Mouse (Mus musculus) CD8-positive naive resting alpha-beta T cell, adult 2 months (primary cell): ENCODE results near the gene Ccdc6.

Source experiments
- DNase-seq, 2 experiments: peaks; one replicate each; pipeline ENCODE4 v3.0.0; 2022; ENCODE audit warnings: low read depth in 2 of 2, low spot score in 2 of 2

The Ccdc6 gene

DNA sequence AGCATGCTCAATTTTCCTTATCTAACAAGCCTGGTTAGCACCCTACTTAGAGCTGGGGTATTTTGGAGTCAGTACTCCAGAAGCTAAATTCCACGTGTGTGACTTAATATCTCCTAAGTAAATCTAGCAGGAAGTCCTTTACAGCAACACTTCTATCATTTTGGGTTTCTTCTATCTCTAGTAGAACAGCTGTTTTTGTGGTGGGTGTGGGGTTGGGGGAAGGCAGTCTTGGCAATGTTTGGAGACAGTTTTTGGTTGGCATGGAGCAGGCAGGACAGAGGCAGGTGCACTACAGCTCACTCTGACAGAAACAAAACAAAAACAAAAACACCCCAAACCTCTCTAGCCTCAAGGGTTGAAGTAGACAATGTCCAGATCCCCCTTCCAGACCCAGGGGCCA lies 3.1 kb upstream of the Ccdc6 start:
- DNase-seq, result no peak

DNA sequence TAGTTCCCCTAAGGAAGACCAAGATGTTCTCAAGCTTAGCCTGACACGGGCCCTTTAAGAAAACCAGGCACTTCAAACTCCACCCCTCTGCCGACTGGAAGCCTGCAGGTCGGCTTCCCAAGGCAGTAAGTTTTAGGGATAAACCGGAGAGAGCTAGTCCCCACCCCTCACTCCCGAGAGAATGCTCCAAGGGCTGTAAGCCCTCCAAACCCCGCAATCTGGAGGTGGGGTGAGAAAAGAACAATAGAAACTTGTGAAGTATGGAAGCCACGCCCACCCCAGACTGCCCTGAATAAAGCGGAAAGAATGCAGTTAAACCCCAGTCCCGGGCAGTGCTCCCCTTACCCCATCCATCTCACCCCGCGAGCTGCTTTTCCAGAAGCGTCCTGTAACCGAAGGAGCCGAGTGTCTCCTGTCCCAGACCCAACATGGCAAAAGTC lies 1.9 kb upstream of the Ccdc6 start:
- DNase-seq, result peak; percentile 15 to 46

DNA sequence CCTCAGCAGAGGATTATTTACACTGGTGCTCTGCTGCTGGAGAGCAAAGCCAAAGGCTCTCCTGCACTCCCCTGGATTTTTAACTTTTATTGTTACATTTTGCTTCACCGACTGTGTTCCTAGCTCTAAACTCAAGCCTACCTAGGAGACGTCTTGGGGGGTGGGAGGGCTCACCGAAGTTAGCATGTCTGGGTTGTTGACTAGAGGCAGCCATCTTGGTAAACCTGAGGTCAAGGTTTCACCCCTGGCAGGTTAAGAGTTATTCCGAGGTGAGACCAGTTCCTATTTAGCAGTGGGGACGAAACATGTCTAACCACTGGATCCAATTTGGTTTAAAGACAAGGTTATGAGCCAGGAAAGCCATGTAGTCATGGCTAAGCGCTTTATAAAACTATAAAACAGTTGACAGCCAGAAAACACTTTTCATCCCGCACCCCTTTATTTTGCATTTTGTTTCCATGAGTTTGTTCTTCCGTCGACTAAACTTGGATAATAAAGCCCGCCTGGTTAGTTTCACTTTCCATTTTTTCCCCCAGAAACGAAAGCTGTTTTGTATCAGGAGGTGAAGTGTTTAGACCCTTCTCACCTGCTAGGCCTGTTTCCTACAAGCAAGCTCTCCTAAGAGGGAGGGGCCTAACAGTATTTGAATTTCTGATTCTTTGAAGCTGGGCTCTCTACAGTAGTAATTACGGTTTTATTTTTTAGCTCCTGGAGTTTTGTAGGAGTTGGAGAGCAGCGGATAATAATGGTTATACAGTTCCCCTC lies 1.2 kb upstream of the Ccdc6 start:
- DNase-seq, result peak in 1 of 2 experiments; percentile 29

DNA sequence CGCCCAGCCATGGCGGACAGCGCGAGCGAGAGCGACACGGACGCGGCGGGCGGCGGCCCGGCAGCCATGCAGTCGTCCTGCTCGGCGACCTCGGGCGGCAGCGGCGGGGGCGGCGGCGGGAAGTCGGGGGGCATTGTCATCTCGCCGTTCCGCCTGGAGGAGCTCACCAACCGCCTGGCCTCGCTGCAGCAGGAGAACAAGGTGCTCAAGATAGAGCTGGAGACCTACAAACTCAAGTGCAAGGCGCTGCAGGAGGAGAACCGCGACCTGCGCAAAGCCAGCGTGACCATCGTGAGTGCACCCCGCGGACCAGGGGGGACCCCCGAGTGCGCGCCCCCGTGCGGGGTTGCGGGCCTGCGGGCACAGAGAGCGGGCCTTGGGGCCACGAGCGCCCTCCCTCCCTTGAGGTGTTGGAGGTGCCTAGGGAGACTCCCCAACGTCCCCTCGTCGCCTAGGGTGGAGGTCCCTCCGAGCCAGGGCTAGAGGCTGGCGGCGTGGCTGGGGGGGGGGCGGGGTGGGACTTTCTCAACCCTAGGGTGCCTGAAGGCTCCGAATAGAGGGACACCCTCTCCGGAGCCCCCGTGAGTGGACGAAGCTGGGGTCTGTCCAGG lies 475 bp downstream of the Ccdc6 start:
- peak; percentile 23 to 33 for DNase-seq

DNA sequence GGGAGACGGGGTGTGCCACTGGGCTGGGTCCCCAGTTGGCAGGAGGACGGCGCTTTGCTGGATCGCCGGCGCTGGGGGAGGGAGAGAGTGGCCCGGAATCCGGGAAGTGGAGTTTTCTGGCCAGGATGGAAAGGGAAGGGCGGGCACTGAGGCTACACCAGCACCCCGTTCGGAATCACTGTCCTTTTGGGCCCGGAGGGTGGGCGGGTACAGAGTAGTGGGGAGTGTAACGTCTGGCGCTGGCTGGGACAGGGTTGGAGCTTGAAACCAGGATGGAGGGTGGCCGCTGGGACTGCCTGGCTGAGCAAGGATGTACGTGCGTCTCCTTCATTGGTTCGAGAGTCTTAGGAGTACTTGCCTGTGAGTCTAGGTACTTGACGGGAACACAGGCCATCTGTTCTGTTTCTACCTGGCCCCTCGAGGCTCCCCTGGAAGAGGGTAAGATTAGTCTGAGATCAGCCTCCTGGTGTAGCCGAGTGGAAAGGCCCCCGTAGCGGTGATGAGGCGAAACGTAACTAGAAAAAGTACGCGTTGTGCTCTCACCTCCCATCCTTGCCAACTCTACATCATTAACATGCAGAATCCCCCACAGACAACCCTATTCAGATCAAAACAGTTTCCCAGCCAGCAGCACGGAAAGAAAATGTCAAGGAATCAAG lies 1.1 kb downstream of the Ccdc6 start:
- peak in 1 of 2 experiments; percentile 12 for DNase-seq

DNA sequence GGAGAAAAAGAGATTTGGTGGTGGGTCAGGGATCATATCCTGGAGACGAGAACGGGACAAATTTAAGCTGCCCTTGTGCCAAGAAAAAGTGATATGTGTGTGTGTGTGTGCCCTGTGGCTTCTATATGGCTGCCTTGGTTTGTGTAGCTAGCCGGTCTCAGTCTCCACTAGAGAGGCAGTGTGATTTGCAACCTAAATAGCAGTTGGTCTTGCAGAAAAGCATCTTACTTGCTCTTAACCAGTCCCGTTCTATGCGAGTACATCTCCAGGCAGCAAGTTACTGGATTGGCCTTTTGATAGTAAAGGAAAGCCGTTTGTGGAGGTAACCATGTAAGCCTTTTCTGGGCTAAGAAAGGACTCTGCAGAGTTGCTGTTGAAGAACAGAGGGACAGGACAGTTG lies 1.7 kb downstream of the Ccdc6 start:
- DNase-seq, result no peak

DNA sequence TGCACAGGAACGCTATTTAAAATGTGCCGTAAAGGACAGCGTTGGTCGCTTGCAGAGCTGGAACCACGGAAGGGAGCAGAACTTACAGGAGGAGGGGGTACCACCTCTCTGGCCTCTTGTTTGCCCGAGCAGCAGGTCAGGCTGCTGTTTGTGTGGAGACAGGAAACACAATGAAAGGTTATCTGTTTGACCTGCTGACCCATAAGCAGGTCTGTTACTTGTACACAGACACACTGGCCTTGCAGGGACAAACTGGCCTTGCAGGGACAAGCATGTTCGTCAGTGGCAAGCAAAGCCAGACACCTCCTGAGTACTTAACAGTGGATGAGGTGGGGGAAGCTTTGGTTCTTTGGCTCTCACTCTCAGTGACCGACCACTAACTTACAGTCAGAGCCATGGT lies 2.1 kb downstream of the Ccdc6 start:
- DNase-seq, result no peak

DNA sequence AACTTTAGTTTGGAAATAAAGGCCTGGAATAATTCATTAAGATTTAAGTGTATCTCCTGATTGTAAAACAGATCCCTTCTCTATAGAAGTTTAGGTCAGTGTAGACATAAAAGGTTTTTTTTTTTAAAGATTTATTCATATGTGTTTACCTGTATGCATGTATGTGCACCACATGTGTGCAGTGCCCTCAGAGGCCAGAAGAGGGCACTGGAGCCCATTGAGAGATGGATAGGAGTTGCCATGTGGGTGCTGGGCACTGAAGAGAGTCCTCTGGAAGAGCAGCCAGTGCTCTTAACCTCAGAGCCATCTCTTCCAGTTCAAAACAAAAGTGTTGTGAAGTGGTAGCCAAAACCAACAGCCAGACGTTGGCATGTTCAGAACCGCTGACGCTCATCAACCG lies 5.2 kb downstream of the Ccdc6 start:
- DNase-seq, result no peak

DNA sequence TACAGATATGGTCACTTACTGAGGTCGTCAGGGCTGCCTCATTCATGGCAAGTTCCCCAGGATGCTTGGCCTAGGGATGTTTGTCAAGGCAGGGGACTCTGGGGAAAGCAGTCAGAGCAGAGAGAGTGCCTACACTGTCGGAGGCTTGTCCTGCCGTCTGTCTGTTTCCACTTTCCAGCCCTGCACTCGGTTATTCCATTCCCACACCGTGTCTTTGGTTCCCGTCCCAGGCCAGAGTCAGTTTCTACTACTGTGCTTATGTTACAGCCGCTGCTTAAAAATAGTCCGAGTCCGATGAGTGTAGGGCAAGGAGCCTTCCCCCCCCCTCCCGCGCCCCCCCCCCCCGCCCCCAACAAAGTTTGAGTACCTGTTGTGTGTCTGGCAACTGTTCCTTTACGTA lies 11.1 kb downstream of the Ccdc6 start:
- no peak for DNase-seq

DNA sequence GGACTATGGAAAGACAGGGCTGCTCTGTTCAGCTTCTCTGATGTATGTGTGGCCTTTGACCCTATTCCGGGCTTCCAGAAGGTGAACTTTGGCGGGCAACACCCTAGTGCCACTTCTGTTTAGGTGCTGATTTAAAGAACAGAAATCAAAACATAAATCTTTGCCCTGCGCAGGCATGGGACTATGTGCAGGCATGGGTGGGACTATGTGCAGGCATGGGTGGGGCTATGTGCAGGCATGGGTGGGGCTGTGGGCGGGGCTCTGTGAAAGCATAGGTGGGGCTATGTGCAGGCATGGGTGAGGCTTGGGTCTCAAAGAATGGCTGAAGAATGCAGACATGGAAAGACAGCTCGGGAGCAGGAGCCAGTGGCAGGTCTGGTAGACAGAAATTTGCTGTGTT lies 13.1 kb downstream of the Ccdc6 start:
- DNase-seq, result no peak

DNA sequence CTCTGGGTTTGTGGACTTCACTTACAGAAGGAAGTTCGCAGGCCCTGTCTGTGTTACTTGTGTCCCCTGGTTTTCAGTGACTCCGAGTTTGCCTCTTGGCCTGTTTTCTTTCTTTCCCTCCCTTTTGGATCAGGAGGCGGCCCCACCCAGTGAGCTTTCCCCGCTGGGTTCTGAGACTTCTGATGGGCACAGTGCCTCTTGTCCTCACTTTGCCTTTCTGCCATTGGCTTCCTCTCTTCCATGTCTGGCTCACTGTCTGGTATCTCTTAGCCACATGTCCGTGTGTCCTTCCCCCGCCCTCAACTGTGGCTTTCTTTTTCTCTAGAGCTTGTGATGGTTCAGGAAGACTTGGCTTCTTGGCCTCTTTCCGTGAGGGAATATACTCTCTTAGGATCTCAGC lies 13.9 kb downstream of the Ccdc6 start:
- DNase-seq, result no peak

DNA sequence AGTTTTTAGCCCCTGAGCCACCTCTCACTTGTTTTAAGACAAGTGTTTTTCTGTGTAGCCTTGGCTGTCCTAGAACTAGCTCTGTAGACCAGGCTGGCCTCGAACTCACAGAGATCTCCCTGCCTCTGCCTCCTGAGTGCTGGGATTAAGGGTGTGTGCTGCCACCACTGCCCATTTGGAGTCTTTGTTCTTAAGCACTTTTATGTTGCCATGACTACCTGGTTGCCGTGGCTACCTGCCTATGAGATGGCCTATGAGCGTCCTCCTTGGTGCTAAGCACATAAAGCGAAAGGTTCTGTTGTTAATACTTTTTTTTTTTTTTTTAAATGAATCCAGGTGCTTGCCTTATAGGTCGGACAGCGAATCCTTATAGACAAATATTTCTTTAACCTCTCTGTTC lies 14.7 kb downstream of the Ccdc6 start:
- no peak for DNase-seq

DNA sequence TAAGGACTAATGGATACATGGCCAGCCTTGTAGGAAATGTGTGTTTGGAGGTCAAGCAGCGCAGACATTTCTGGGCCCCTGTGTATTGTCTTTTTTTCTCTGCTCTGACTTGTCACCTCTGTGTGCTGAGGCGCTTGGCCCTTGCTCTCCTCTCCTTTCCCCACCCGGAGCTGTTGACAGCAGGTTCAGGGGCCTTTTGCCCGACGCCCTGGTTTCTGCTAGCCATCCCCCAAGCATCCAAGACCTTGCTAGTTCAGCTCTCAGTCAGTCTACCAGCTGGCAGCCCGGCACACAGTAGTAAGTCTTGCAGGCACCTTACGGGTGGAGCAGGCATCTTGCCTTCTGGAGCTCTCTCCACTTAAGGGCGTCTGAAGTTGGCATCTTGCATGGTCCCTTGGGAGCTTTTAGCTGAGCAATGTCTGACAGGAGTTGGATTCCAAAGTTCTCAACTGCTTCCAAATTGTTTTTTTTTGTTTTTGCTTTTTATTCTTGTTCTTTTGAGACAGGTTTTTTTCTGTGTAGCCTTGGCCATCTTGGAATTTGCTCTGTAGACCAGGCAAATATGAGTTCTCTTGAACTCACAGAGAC lies 17.2 kb downstream of the Ccdc6 start:
- DNase-seq, result no peak

DNA sequence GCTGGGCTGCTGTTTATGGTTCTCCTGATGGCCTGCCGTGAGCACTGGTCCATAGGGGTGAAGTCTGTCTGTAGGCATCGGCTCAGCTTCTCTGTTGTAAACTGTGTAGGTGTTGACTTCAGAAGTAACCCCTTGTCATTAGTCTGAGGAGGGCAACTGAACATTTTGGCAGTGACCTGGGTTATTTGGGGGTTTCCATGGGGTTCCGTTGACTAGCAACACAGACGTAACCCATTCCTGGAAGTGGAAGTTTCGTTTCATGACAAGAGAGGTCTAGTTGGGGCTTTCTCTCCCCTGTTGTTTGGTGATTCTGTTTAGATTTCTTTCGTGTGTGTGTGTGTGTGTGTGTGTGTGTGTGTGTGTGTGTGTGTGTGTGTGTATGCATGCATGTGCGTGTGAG lies 19.5 kb downstream of the Ccdc6 start:
- DNase-seq, result no peak

DNA sequence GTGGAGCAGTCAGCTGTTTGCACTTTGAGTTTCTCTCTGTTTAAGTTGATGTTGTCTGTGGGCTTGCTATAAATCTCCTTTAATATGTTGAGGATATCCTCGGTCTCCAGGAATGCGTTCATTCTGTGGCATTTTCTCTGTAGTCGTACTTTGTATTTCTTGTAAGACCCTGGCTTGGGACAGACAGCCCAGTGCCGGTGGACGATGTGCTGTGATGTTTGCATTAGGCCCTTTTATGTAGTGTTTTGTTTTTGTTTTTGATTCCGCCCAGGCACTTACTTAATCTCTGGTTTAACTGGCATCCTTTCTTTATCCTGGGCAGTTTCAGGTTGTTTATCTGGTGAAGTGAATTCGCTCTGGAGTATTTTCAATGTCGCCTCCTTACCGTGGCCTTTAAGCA lies 22.5 kb downstream of the Ccdc6 start:
- no peak for DNase-seq

DNA sequence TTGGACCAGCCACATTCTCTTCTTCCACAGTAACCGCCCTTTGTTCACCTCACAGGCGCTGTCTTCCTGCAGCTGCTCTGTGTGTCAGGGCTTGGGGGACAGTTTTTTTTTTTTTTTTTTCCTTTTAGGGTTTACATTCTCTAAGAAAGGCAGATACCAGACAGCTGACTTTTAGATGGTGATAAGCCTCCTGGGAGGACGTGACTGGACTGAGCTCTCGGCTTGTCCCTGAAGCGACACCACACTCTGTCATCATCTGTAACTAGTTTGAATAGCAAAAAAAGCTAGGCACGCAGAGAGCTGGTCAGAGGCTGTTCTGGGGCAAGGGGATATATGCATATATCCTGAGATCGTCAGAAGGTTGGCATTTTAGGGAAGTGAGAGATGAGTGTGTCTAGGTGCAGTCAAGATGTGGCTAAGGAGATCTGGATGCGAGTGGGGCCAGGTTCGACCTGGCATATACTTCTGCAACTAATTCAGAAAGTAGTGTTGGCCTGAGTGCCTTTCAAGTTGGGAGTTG lies 23.0 kb downstream of the Ccdc6 start:
- no peak for DNase-seq

DNA sequence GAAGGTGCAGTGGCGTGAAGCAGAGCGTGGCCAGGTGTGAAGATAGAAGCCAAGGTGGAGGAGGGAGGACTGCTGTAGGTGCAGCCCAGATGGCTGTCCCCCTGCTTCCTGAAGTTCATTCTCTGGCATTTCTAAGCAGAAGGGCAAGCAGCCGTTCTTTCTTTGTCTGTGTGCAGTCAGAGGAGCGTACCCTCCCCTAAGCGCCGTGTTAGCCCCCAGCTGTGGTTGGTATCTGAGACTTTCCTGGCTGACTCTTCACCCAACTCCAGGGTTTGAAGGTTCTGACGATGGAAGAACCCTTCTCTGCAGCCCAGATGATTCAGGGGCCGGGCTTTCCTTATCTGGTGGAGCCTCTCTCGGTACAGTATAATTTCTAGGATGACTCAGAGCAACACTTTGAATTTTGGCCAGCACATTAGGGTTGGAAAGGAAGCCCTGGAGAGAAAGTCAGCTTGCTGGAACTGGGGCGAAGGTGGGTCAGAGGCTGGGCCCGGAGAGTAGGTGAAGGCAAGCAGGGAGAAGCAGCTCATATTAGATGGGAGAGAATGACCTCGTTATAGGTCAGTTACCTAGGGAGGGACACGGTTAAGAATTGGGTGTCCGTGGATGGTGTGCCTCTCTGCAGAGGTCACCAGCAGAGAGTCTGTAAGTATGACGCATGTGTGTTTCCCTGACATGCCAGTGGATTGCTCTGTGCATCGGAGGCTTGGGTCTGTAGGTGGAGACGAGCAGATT lies 23.9 kb downstream of the Ccdc6 start:
- DNase-seq, result no peak

DNA sequence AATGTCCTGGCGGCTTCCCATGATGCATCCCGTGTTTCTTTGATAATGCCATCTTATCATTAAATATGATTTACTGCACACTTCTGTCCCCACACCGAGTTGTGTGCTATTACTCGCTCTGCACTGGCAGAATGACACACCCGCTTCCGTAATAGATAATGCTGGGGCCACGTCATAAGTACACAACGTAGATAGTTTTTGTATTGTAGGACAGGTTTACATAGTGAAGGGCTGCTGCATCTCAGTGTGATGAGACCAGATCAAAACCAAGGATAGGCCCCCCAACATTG lies 24.4 kb downstream of the Ccdc6 start:
- DNase-seq, result no peak

DNA sequence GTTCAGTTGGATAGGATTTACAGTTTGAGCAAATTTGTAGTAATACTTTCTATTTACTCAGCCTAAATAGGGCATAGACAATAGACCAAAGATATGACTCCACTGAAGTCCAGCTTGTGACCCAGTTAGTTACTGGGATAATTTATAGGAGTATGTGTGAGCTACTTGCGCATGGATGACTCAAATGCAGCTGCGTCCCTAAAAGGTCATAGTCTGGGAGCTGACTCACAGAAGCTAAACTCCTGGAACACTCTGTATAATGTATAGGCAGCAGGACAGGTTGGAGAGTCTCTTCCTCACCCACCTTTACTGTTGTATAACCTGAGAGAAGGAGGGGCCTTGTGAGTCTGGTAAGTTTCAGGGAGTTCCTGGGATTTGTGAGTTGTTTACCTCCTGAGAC lies 26.5 kb downstream of the Ccdc6 start:
- DNase-seq, result no peak

DNA sequence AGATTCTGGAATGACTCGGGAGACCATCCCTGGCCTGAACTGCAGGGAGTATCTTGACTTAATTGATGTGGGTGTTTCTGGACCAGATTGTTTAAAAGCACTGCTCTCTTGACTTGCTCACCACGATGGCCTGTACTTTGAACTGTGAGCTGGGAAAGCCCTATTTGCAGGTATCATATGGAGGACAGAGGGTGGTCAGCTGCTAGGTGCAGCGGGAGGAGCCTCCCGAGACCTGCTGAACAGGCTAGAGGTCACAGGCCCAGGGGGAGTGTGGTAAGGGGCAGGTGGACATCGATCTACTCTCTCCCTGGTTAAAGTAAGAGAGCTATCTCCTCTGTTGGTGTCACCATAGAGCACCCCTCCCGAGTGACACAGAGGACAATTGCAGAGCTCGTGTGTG lies 28.6 kb downstream of the Ccdc6 start:
- DNase-seq, result no peak

DNA sequence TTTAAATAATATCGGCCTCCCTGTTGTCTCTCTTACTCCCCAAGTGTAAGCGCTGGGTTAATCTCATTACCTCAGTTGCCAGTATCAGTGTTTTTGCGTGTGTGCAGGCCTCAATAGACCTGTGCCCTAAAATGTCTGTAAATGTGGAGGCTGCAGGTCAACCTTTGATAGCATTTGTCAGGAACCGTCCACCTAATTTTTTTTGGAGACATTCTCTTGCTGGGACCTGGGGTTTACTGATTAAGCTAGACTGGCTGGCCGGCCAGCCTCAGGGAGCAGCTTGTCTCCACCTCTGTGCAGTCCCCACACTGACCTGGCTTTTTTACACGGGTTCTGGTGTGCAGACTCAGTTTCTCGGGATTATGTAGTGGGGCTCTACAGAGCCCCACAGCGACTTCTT lies 30.4 kb downstream of the Ccdc6 start:
- DNase-seq, result no peak
